Mouse (Mus musculus) monocyte, adult 5-6 weeks (primary cell): ENCODE results near the gene Tmem229b. TPM values are rescaled to one million over a fixed set of nuclear protein-coding genes. Genes with fewer than 3 reads are reported as not detected.
A peak's percentile ranks its signal among the peaks of the same experiment; 100 is the strongest.

ENCODE experiments used
- ATAC-seq: fragments of 153-309, 156-312 bp; replicated peaks from 2 replicates; pipeline ENCODE4 v1.8.0; 2017; ENCODE audit warnings: mild to moderate bottlenecking; ENCODE audit not compliant: low TSS enrichment, insufficient number of reproducible peaks, severe bottlenecking, poor library complexity, low FRiP score
- total RNA-seq: library from RNA; stranded (forward); fragments of 200-1000, 200-491, 200-594 nt; gene quantifications from 3 replicates; pipeline ENCODE4 v1.2.3, GENCODE M21; 2017

Gene Tmem229b
- total RNA-seq, 1 experiment from 2014 or later = 65.1 TPM

- peak; percentile 84 for ATAC-seq
Observed at GRCm38 (mm10) chr12:78918227-78919078, 89.0 kb downstream of the Tmem229b start.

- no peak for ATAC-seq
Observed at GRCm38 (mm10) chr12:78916278-78916677, 91.1 kb downstream of the Tmem229b start.

GRCm38 (mm10) chr12:78915561-78915960 is 91.9 kb downstream of the Tmem229b start:
- no peak for ATAC-seq

- no peak for ATAC-seq
Observed at GRCm38 (mm10) chr12:78914458-78914857, 93.0 kb downstream of the Tmem229b start.

Other genes starting within 250 kb of the Tmem229b start
- 51.9 to 61.1 TPM (median 55.7 TPM) in 3 replicates for gene Atp6v1d, start 146.0 kb downstream of the Tmem229b start, total RNA-seq
- 55.0 to 78.3 TPM (median 61.4 TPM) in 3 replicates for gene Eif2s1, start 145.8 kb downstream of the Tmem229b start, total RNA-seq
- gene Plek2, start 100.7 kb downstream of the Tmem229b start, total RNA-seq = not detected in 3 replicates
- gene Plekhh1, start 21.5 kb upstream of the Tmem229b start, total RNA-seq = 0.29 to 0.32 TPM in 2 of 3 replicates, not detected in the other
- 8.3 to 19.9 TPM (median 8.3 TPM) in 3 replicates for gene Pigh, start 82.0 kb upstream of the Tmem229b start, total RNA-seq
- not detected in 3 replicates for gene Arg2, start 123.2 kb upstream of the Tmem229b start, total RNA-seq
- 199 to 253 TPM (median 246 TPM) in 3 replicates for gene Vti1b, start 165.0 kb upstream of the Tmem229b start, total RNA-seq
- gene Rdh11, start 184.7 kb upstream of the Tmem229b start, total RNA-seq = 12.8 to 17.7 TPM (median 13.6 TPM) in 3 replicates
- 5.2 to 7.9 TPM (median 5.2 TPM) in 3 replicates for gene Rdh12, start 201.3 kb upstream of the Tmem229b start, total RNA-seq